Mouse (Mus musculus): ENCODE results near the gene Acot8.

Gene Acot8

GRCm38 (mm10) chr2:164779481-164780086, 25.1 kb downstream of the Acot8 start, which contains the start of gene Tnnc2:
Gene Tnnc2 (minus strand): TSS chr2:164779967.
- DNase-seq: no peak

- no peak for DNase-seq
These were observed 25.9 kb downstream of the Acot8 start for GRCm38 (mm10) chr2:164778809-164779208.

- no peak for DNase-seq
These were observed 26.7 kb downstream of the Acot8 start for GRCm38 (mm10) chr2:164778015-164778287.

GRCm38 (mm10) chr2:164777246-164778014, 27.3 kb downstream of the Acot8 start:
- DNase-seq: no peak

- DNase-seq: no peak
These were observed 27.9 kb downstream of the Acot8 start for GRCm38 (mm10) chr2:164776801-164777200.

- no peak for DNase-seq
These were observed 28.6 kb downstream of the Acot8 start for GRCm38 (mm10) chr2:164776130-164776529.

- peak; percentile 54 for DNase-seq
These were observed 30.7 kb downstream of the Acot8 start for GRCm38 (mm10) chr2:164773989-164774364.

GRCm38 (mm10) chr2:164773229-164773988, 31.3 kb downstream of the Acot8 start:
- no peak for DNase-seq

GRCm38 (mm10) chr2:164771123-164771522, 33.6 kb downstream of the Acot8 start:
- DNase-seq: no peak

- no peak for DNase-seq
These were observed 34.4 kb downstream of the Acot8 start for GRCm38 (mm10) chr2:164770279-164770678.

- DNase-seq: peak; percentile 99
These were observed 35.2 kb downstream of the Acot8 start, which contains the start of gene Ube2c for GRCm38 (mm10) chr2:164769258-164770037. Gene Ube2c (plus strand): TSS chr2:164769898.

- no peak for DNase-seq
These were observed 36.7 kb downstream of the Acot8 start for GRCm38 (mm10) chr2:164767812-164768540.

GRCm38 (mm10) chr2:164765841-164766240, 38.8 kb downstream of the Acot8 start:
- DNase-seq: no peak

- DNase-seq: no peak
These were observed 42.1 kb downstream of the Acot8 start for GRCm38 (mm10) chr2:164762593-164762992.

GRCm38 (mm10) chr2:164761971-164762370, 42.7 kb downstream of the Acot8 start:
- no peak for DNase-seq

GRCm38 (mm10) chr2:164761502-164761901, 43.2 kb downstream of the Acot8 start:
- no peak for DNase-seq

GRCm38 (mm10) chr2:164760059-164760833, 44.4 kb downstream of the Acot8 start:
- DNase-seq: no peak

- no peak for DNase-seq
These were observed 46.0 kb downstream of the Acot8 start for GRCm38 (mm10) chr2:164758692-164759091.

GRCm38 (mm10) chr2:164757841-164758240, 46.8 kb downstream of the Acot8 start:
- no peak for DNase-seq

- DNase-seq: no peak
These were observed 49.9 kb downstream of the Acot8 start for GRCm38 (mm10) chr2:164754800-164755199.

GRCm38 (mm10) chr2:164754105-164754504, 50.6 kb downstream of the Acot8 start:
- DNase-seq: no peak

Data from lung, postnatal 36 days (tissue).